Mouse (Mus musculus) heart, adult 2 months (tissue): ENCODE measurements around the gene Dpf3. TPM values are rescaled to one million over a fixed set of nuclear protein-coding genes. Genes with fewer than 3 reads are reported as not detected.
A peak's percentile ranks its signal among the peaks of the same experiment; 100 is the strongest.

Source experiments
- DNase-seq, 2 experiments: peaks; one replicate each; pipeline ENCODE4 v3.0.0; 2021
- H3K27ac ChIP-seq: fragments of 200-600 bp; 2 replicates; pipeline ENCODE4 v1.8.1; 2022
- H3K27me3 ChIP-seq: fragments of 200-500 bp; 2 replicates; pipeline ENCODE4 v1.6.1; 2012; ENCODE audit warnings: mild to moderate bottlenecking, low read length, inconsistent platforms, mixed read lengths; ENCODE audit not compliant: control insufficient read depth, insufficient read depth
- H3K36me3 ChIP-seq: fragments of 200-500 bp; 2 replicates; pipeline ENCODE4 v1.6.1; 2012; ENCODE audit warnings: low read length, inconsistent platforms; ENCODE audit not compliant: control insufficient read depth, insufficient read depth
- H3K4me1 ChIP-seq: fragments of 200-500 bp; 2 replicates; pipeline ENCODE4 v1.6.1; 2011; ENCODE audit warnings: low read length; ENCODE audit not compliant: control insufficient read depth, insufficient read depth
- H3K4me3 ChIP-seq: fragments of 200-600 bp; 2 replicates; pipeline ENCODE4 v1.8.1; 2022
- H3K79me2 ChIP-seq: fragments of 200-500 bp; replicated peaks from 2 replicates; pipeline ENCODE4 v1.6.1; 2012; ENCODE audit warnings: mild to moderate bottlenecking, inconsistent platforms, low read length, moderate library complexity, mixed read lengths; ENCODE audit not compliant: control insufficient read depth, insufficient read depth
- H3K9ac ChIP-seq: fragments of 200-500 bp; 2 replicates; pipeline ENCODE4 v1.6.1; 2012; ENCODE audit warnings: low read depth, mild to moderate bottlenecking, control low read depth, inconsistent platforms, low read length, mixed read lengths
- CTCF ChIP-seq: fragments of 200-600 bp; IDR thresholded peaks from 2 replicates; pipeline ENCODE4 v1.8.1; 2022; ENCODE audit warnings: antibody characterized with exemption, mild to moderate bottlenecking, moderate library complexity
- EP300 ChIP-seq: fragments of 200-500 bp; IDR thresholded peaks from 2 replicates; pipeline ENCODE4 v1.6.1; 2011; ENCODE audit warnings: low read depth, low read length, control low read depth; ENCODE audit not compliant: insufficient read depth
- POLR2A ChIP-seq: fragments of 200-500 bp; IDR thresholded peaks from 2 replicates; pipeline ENCODE4 v1.6.1; 2011; ENCODE audit warnings: mild to moderate bottlenecking, low read depth, low read length, control low read depth; ENCODE audit not compliant: insufficient read depth
- WGBS: fragments of 180-500 bp; shearing (Covaris S2); methylation state at CpG from one replicate; pipeline ENCODE4 v1.1.7; 2018; 5-methylcytosine and 5-hydroxymethylcytosine counted together
- intact Hi-C: fragments of 180-260 bp; cut with DNase I; formaldehyde crosslinking; loops from one replicate; pipeline ENCODE4 v1.15.1; 2025
- polyA plus RNA-seq: library from polyadenylated mRNA; depleted of rRNA; stranded (reverse); fragments of >200 nt; gene quantifications from 2 replicates; pipeline ENCODE4 v1.2.3, GENCODE M21; 2012
- total RNA-seq, 2 experiments: library from RNA; stranded (reverse); gene quantifications; 2 replicates each; pipeline ENCODE4 v1.2.3; 2021

Dpf3 gene
- total and polyA plus RNA-seq, 3 experiments, result 9.1 to 18.8 (median 16.6) TPM

DNA sequence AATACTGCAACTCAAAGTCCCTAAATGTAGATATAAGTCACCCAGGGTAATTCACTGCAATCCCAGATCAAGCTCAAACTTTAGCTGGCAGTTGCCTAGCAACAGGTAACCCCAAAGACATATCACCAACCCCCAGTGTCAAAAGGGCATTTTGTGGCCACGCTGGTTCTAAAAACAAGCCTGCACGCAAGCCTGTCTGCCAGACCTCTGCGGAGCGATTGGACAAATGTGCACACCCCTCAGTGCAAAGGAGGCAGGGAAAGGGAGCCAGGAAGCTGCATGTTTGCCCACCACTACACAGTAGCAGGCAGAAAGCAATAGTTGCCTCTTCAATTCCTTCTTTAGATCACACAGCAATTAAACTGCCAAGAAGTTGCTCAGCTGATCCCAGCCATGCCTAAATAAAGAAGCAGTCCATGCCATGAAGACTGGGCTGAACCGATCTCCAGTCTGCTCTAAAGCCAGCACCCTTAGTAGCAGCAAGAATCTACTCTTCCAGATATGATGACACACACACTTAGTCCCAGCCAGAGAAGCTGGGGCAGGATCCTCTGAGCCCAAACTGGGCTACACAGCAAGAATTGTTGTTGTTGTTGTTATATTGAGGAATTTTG lies 13.4 kb downstream of the Dpf3 start:
- no peaks in the 10 kb centered on the region for H3K79me2 ChIP-seq
- no peaks in the 10 kb centered on the region for H3K4me1 ChIP-seq
- H3K4me3 ChIP-seq, result no peak overlapping the region
- H3K9ac ChIP-seq, result no peak overlapping the region
- TF ChIP-seq POLR2A (no peak), CTCF (no peak), EP300 (no peak)
- intact Hi-C loops, result no loop called here
- no peaks in the 10 kb centered on the region for H3K36me3 ChIP-seq
- peak overlapping the region; percentile 12; the same call in 1 of the 2 replicates for H3K27ac ChIP-seq
- DNase-seq, result peak in 1 of 2 experiments; percentile 16
- H3K27me3 ChIP-seq, result no peaks in the 10 kb centered on the region
- 43% methylated on average over 5 of the region's 5 CpGs for WGBS

DNA sequence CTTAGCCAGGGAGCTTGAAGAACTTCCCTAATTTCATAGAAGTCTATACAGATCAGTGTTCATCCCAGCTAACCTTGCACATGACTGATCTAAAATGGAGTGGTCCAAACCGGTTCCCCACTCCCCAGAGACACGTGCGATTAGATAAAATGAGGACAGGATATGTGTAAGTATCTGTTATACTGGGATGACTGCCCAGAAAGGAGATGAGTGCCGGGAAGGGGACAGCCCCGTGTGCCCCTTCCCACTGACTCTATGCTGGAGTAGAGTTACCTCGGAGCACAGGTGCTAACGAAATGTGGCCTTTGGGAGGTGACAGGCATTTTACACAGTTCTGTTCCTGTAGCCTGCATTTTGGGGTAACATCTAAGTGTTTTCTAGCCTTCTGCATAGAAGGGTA lies 15.8 kb downstream of the Dpf3 start:
- WGBS, result 23% methylated on average over 7 of the region's 7 CpGs
- H3K79me2 ChIP-seq, result no peaks in the 10 kb centered on the region
- H3K36me3 ChIP-seq, result no peaks in the 10 kb centered on the region
- TF ChIP-seq EP300, result no peak
- no peak for TF ChIP-seq POLR2A
- TF ChIP-seq CTCF, result no peak
- H3K27ac ChIP-seq, result no peak overlapping the region
- intact Hi-C loops, result no loop called here
- H3K4me3 ChIP-seq, result no peak overlapping the region
- no peak for DNase-seq
- H3K9ac ChIP-seq, result no peak overlapping the region
- no peaks in the 10 kb centered on the region for H3K27me3 ChIP-seq
- H3K4me1 ChIP-seq, result peaks cover 3% of the 10 kb centered on the region; the same call in 1 of the 2 replicates

GRCm38 (mm10) chr12:83470085-83470484 lies 17.4 kb downstream of the Dpf3 start:
- 78% methylated on average over 9 of the region's 9 CpGs for WGBS
- intact Hi-C loops, result no loop called here
- no peaks in the 10 kb centered on the region for H3K27me3 ChIP-seq
- H3K9ac ChIP-seq, result no peak overlapping the region
- no peak overlapping the region for H3K4me3 ChIP-seq
- peaks cover 8% of the 10 kb centered on the region for H3K4me1 ChIP-seq
- no peak overlapping the region for H3K27ac ChIP-seq
- no peak for DNase-seq
- no peaks in the 10 kb centered on the region for H3K36me3 ChIP-seq
- TF ChIP-seq EP300, result no peak
- no peaks in the 10 kb centered on the region for H3K79me2 ChIP-seq

DNA sequence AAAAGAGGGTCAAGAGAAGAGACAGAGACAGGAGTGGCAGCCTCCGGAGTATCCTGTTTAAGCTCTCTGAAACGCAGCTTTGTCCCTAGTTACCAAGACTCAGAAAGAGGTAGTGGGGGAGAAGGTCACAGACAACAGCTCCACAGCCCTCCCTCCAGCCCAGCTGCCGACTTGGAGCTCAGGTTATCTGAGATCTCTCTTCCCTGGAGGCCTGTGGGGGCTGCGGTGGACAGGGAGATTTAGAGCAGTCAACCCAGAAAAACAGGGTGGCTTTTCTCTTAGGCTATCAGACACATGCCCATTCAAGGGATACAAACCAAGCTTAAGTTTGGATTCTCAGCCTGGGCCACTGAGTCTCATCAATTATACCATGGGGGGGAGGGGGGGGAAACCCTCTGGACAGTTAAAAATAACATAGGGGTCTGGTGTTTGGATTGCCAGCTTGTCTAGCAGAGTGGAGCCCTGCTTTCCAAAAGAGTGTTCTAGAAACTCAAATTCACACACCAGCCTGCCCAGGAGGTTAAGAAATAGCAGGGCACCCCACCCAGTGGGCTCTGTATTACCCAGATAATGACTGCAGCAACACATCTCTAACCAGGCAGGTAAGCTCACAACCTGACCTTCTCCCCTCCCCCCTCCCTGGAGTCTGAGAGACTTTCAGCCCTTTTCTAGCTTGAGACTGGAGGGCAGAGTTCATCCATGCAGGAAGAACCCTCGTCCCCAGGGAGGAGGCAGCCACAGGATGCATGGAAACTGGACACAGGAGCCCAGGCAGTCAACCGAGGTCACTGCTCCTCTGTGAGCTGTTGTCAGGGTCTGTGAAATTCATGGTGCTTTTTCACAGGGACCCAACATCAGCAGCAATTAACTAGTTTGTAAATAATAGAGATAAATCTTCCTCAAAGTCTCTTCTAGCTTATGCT lies 20.7 kb downstream of the Dpf3 start:
- Histone ChIP-seq H3K27me3 (no peaks in the 10 kb centered on the region), H3K9ac (no peak overlapping the region), H3K79me2 (no peaks in the 10 kb centered on the region), H3K36me3 (no peaks in the 10 kb centered on the region), H3K4me1 (peaks cover 8% of the 10 kb centered on the region), H3K27ac (no peak overlapping the region), H3K4me3 (no peak overlapping the region)
- intact Hi-C loops, result no loop called here
- 16% methylated on average over 6 of the region's 6 CpGs for WGBS
- no peak for TF ChIP-seq CTCF
- no peak for TF ChIP-seq POLR2A
- no peak for TF ChIP-seq EP300
- DNase-seq, result no peak

DNA sequence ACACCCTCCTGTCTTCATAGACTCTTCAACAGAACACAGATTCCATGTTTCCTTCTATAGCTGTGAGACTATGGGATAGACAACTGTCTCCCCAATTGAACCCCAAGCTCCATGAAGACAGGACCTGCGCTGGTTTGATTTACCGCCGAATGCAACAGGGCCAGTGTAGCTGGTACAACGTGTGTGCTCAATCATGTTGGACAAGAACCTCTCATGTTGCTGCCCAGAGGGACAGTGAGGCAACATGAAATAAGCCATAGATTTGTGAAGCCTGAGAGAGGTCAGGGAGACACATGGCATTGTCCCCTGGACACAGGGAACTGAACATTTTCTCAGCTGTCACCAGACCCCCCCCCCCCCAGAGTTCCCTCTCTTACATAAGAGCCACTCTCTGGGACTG lies 21.5 kb downstream of the Dpf3 start:
- no peak for DNase-seq
- Histone ChIP-seq H3K36me3 (no peaks in the 10 kb centered on the region), H3K9ac (no peak overlapping the region), H3K79me2 (no peaks in the 10 kb centered on the region), H3K27me3 (no peaks in the 10 kb centered on the region), H3K27ac (no peak overlapping the region), H3K4me3 (no peak overlapping the region), H3K4me1 (peaks cover 8% of the 10 kb centered on the region)
- no peak for TF ChIP-seq POLR2A
- TF ChIP-seq CTCF, result no peak
- TF ChIP-seq EP300, result no peak
- intact Hi-C loops, result no loop called here
- WGBS, result 79% methylated on average over 4 of the region's 4 CpGs

DNA sequence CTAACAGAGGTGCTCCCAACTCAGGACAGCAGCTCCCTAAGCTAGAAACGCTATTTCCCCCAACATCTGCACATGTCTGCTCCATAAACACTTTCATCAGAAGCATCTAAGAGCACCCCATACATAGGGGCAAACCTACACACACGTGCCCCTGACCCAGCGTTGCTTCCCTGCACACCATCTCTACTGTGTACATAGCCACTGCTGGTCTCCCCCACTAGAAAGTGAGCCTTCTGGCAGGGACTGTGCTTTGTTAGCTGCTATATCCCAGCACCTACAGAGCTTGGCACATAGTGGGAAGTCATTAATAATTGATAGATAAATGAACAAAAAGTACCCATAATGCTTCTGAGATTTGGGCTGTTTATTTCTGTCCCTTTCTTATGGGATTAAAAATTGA lies 27.2 kb downstream of the Dpf3 start:
- Histone ChIP-seq H3K4me1 (peaks cover under 1% of the 10 kb centered on the region; the same call in 1 of the 2 replicates), H3K36me3 (no peaks in the 10 kb centered on the region), H3K4me3 (no peak overlapping the region), H3K27me3 (no peaks in the 10 kb centered on the region), H3K79me2 (peaks cover under 1% of the 10 kb centered on the region), H3K27ac (no peak overlapping the region), H3K9ac (no peak overlapping the region)
- DNase-seq, result no peak
- TF ChIP-seq CTCF (no peak), EP300 (no peak), POLR2A (no peak)
- intact Hi-C loops, result no loop called here
- 70% methylated on average over 3 of the region's 3 CpGs for WGBS
